9 mouse cellular contexts compared by ENCODE assay signal in genomic region chr4:82399406-82400380, GRCm38 (mm10).
DNase-seq lines count a peak whose midpoint lies in the region; ATAC-seq and TF ChIP-seq lines count a peak whose summit lies in the region.
"Had no signal": no experiment of that assay in that cellular context is flagged by ENCODE, and none has a peak within 500 bp of the region (broad histone marks: within the 10 kb centered on the region; RNA-seq: fewer than 3 reads in every experiment).

No protein-coding gene starts in this region.

- TF ChIP-seq CTCF in kidney, adult 2 months (conservative IDR thresholded peaks at IDR 0.05; ENCODE audit: insufficient read depth, insufficient read length, low read depth, low read length) = no peak

- ATAC-seq in midbrain, embryonic 12.5 days (ENCODE audit: low FRiP score, low read depth) = 0 out of 2 replicates have a peak, but pooled peaks have one; percentile 17
- no peak for ATAC-seq in megakaryocyte-erythroid progenitor cell, adult 5-6 weeks (replicated peaks; ENCODE audit: low FRiP score, low TSS enrichment, poor library complexity, severe bottlenecking)

- peaks cover 32% of the 10 kb centered on the region for H3K4me1 ChIP-seq in kidney, adult 2 months (ENCODE audit: control insufficient read depth, insufficient read depth, low read length)
- H3K4me1 ChIP-seq in midbrain, embryonic 12.5 days = peaks cover 36% of the 10 kb centered on the region

- H3K9me3 ChIP-seq in midbrain, embryonic 12.5 days = no peaks in the 10 kb centered on the region

- TF ChIP-seq POLR2A in kidney, adult 2 months (IDR thresholded peaks at IDR 0.05; ENCODE audit: low read depth, low read length) = no peak

- H3K27me3 ChIP-seq in kidney, adult 2 months (replicated peaks; ENCODE audit: control insufficient read depth, insufficient read depth, low read length) = no peaks in the 10 kb centered on the region
- no peaks in the 10 kb centered on the region for H3K27me3 ChIP-seq in midbrain, embryonic 12.5 days

- peak overlapping the region; percentile 27 for H3K27ac ChIP-seq in kidney, adult 2 months (ENCODE audit: insufficient read depth, low read depth, low read length)
- no peak overlapping the region for H3K27ac ChIP-seq in midbrain, embryonic 12.5 days (replicated peaks)
- H3K27ac ChIP-seq: macrophage had no signal

- DNase-seq in right cerebral cortex, postnatal 10 days (ENCODE audit: low spot score in 2 of 2) = peak; percentile 71 to 75
- DNase-seq in right cerebral cortex, postnatal 36 days (ENCODE audit: low spot score in 2 of 2) = no peak
- DNase-seq in cerebellum, adult 9-11 months = peak; percentile 97
- DNase-seq in heart, adult 11 months = peak; percentile 99
- DNase-seq in kidney, adult 2 months = peak; percentile 93
- no peak for DNase-seq in thymus, postnatal 14 days

- H3K36me3 ChIP-seq in kidney, adult 2 months (ENCODE audit: control insufficient read depth, insufficient read depth, low read length) = no peaks in the 10 kb centered on the region
- H3K36me3 ChIP-seq in midbrain, embryonic 12.5 days = no peaks in the 10 kb centered on the region

- no peak overlapping the region for H3K9ac ChIP-seq in midbrain, embryonic 12.5 days (replicated peaks)

- WGBS in kidney, adult 2 months = 33% methylated on average over 11 of the region's 11 CpGs
- WGBS in midbrain, embryonic 12.5 days = 56% methylated on average over 11 of the region's 11 CpGs

- no peak overlapping the region for H3K4me3 ChIP-seq in kidney, adult 2 months (ENCODE audit: insufficient read depth, low read depth, low read length)
- no peak overlapping the region for H3K4me3 ChIP-seq in midbrain, embryonic 12.5 days

- H3K4me2 ChIP-seq in midbrain, embryonic 12.5 days (replicated peaks) = no peak overlapping the region

Comparison
In these comparisons a context has a peak if more than half of its experiments do, and no peak if none do; other contexts are left out.
1. DNase-seq: peak in right cerebral cortex, postnatal 10 days (2 of 2), cerebellum, adult 9-11 months (single experiment), heart, adult 11 months (single experiment) and kidney, adult 2 months (single experiment); none in right cerebral cortex, postnatal 36 days (0 of 2) and thymus, postnatal 14 days (single experiment).